28 mouse cellular contexts compared by ENCODE assay signal in the genomic region with DNA sequence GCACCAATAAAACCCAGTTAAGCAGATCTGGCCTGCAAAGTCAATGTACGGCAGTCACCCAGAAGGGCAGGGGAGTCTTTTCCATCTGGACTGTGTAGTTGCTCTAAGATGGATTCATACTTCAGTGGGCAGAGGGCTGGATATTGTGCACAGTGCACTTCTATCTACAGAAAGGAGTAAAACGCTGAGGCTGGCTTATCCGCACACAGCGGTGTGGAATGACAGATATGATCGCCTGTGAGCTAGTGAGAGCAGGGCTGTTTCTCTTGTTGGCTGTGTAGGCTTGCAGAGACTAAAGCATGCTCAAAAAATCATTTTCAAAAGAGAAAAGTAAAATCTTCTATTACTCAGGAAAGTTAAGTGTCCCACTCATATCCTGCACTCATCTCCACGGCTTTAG. TPM values are rescaled to one million over a fixed set of nuclear protein-coding genes. Genes with fewer than 3 reads are reported as not detected.
DNase-seq lines count a peak whose midpoint lies in the region; ATAC-seq and TF ChIP-seq lines count a peak whose summit lies in the region.
"Had no signal": no experiment of that assay in that cellular context is flagged by ENCODE, and none has a peak within 500 bp of the region (broad histone marks: within the 10 kb centered on the region; RNA-seq: fewer than 3 reads in every experiment).

No protein-coding gene starts in this region.

- DNase-seq in MEL (ENCODE audit: low read depth, low spot score): peak; percentile 25
- DNase-seq in liver, embryonic 13.5 days: no peak
- no peak for DNase-seq in gastrocnemius, postnatal 10 days
- no peak for DNase-seq in kidney, adult 18-20 months
- DNase-seq in heart, adult 2 months: no peak
- DNase-seq: adrenal gland, adult 8-10 months; adrenal gland, postnatal 25 days; cerebellum, adult 18-20 months; cerebellum, adult 9-10 months; cerebellum, postnatal 14 days; forebrain, postnatal 0 days; gastrocnemius, adult 2 months; gastrocnemius, postnatal 25 days; heart, adult 18-20 months; heart, postnatal 14 days; heart, postnatal 4 days had no signal

- intact Hi-C loops in heart, adult 2 months (cut with DNase I): no loop called here

- peaks cover 9 to 12% of the 10 kb centered on the region in 2 experiments for H3K4me1 ChIP-seq in MEL (ENCODE audit: control insufficient read depth in 1 of 2, insufficient read depth in 2 of 2, low read length in 2 of 2)
- H3K4me1 ChIP-seq in liver, embryonic 13.5 days (replicated peaks): peaks cover 47% of the 10 kb centered on the region
- peaks cover 13% of the 10 kb centered on the region for H3K4me1 ChIP-seq in liver, embryonic 16.5 days (ENCODE audit: control insufficient read depth, low read depth, low read length)
- no peaks in the 10 kb centered on the region for H3K4me1 ChIP-seq in heart, adult 2 months (ENCODE audit: control insufficient read depth, insufficient read depth, low read length)
- H3K4me1 ChIP-seq: heart, embryonic 10.5 days; heart, embryonic 13.5 days had no signal

- ATAC-seq in erythroid progenitor cell, adult 5-6 weeks (replicated peaks; ENCODE audit: low FRiP score, poor library complexity, severe bottlenecking): peak; percentile 40; the same call in 1 of the 2 replicates
- ATAC-seq in liver, embryonic 13.5 days (ENCODE audit: low read depth): peak; percentile 85
- peak; percentile 75 for ATAC-seq in liver, embryonic 16.5 days (ENCODE audit: low read depth)
- ATAC-seq: activated CD4-positive, CD25-positive, alpha-beta regulatory T cell, adult 4 months; CD4-positive, CD25-positive, alpha-beta regulatory T cell, adult 4 months; forebrain, embryonic 14.5 days; forebrain, postnatal 0 days; hindbrain, postnatal 0 days had no signal

- H3K4me3 ChIP-seq in MEL (ENCODE audit: control insufficient read depth in 1 of 2, insufficient read depth in 1 of 2, low read depth in 2 of 2, low read length in 2 of 2): no peak overlapping the region
- H3K4me3 ChIP-seq in liver, embryonic 13.5 days (replicated peaks): no peak overlapping the region
- no peak overlapping the region for H3K4me3 ChIP-seq in liver, embryonic 16.5 days (ENCODE audit: low read depth, low read length)
- H3K4me3 ChIP-seq in heart, adult 2 months: no peak overlapping the region
- H3K4me3 ChIP-seq: gastrocnemius, adult 2 months; heart, embryonic 10.5 days; heart, embryonic 13.5 days had no signal

- WGBS in liver, embryonic 13.5 days (ENCODE audit: insufficient replicate concordance): 51% methylated on average over 6 of the region's 6 CpGs
- 51% methylated on average over 6 of the region's 6 CpGs for WGBS in liver, embryonic 16.5 days (ENCODE audit: insufficient replicate concordance)
- 64% methylated on average over 6 of the region's 6 CpGs for WGBS in heart, adult 2 months

- peaks cover 0 to 10% of the 10 kb centered on the region in 2 experiments; a peak in 2 of 4 replicates for H3K36me3 ChIP-seq in MEL (ENCODE audit: control insufficient read depth in 1 of 2, insufficient read depth in 2 of 2, low read length in 2 of 2)
- H3K36me3 ChIP-seq in liver, embryonic 13.5 days: no peaks in the 10 kb centered on the region
- no peaks in the 10 kb centered on the region for H3K36me3 ChIP-seq in liver, embryonic 16.5 days (ENCODE audit: control insufficient read depth, insufficient read depth)
- H3K36me3 ChIP-seq in heart, adult 2 months (ENCODE audit: control insufficient read depth, insufficient read depth, low read length): no peaks in the 10 kb centered on the region
- H3K36me3 ChIP-seq: heart, embryonic 10.5 days; heart, embryonic 13.5 days had no signal

- no peak for TF ChIP-seq POLR2A in MEL (IDR thresholded peaks at IDR 0.05; ENCODE audit: control insufficient read depth in 1 of 2, insufficient read depth in 1 of 2, low read depth in 1 of 2, low read length in 2 of 2, poor library complexity in 1 of 2)
- no peak for TF ChIP-seq POLR2A in heart, adult 2 months (IDR thresholded peaks at IDR 0.05; ENCODE audit: insufficient read depth, low read depth, low read length)

- H3K9me3 ChIP-seq in MEL (replicated peaks; ENCODE audit: insufficient read depth, low read length): no peaks in the 10 kb centered on the region
- H3K9me3 ChIP-seq in liver, embryonic 13.5 days (replicated peaks): no peaks in the 10 kb centered on the region
- no peaks in the 10 kb centered on the region for H3K9me3 ChIP-seq in liver, embryonic 16.5 days (replicated peaks; ENCODE audit: control insufficient read depth, low read length)
- H3K9me3 ChIP-seq: heart, embryonic 10.5 days; heart, embryonic 13.5 days had no signal

- no peak for TF ChIP-seq CTCF in MEL (IDR thresholded peaks at IDR 0.05 in 2 of 3, conservative IDR thresholded peaks at IDR 0.05 in 1 of 3; ENCODE audit: control insufficient read depth in 1 of 3, insufficient read depth in 1 of 3, low read depth in 2 of 3, low read length in 3 of 3, poor library complexity in 1 of 3, severe bottlenecking in 1 of 3)
- TF ChIP-seq CTCF in heart, adult 2 months (IDR thresholded peaks at IDR 0.05): no peak

- TF ChIP-seq EP300 in MEL (IDR thresholded peaks at IDR 0.05; ENCODE audit: low read depth in 1 of 2, low read length in 2 of 2): no peak
- TF ChIP-seq EP300 in heart, adult 2 months (IDR thresholded peaks at IDR 0.05; ENCODE audit: insufficient read depth, low read depth, low read length): no peak

- H3K27ac ChIP-seq in MEL (ENCODE audit: control insufficient read depth, low read depth, low read length): no peak overlapping the region
- H3K27ac ChIP-seq in liver, embryonic 13.5 days: peak overlapping the region; percentile 57
- H3K27ac ChIP-seq in liver, embryonic 16.5 days (ENCODE audit: low read length): 0 out of 2 replicates have a peak overlapping the region, but pooled peaks have one; percentile 34
- no peak overlapping the region for H3K27ac ChIP-seq in heart, adult 2 months
- H3K27ac ChIP-seq: gastrocnemius, adult 2 months; heart, embryonic 10.5 days; heart, embryonic 13.5 days; hindbrain, embryonic 14.5 days; hindbrain, postnatal 0 days had no signal

- no peak for TF ChIP-seq RAD21 in MEL (IDR thresholded peaks at IDR 0.05; ENCODE audit: low read depth, low read length)

- H3K27me3 ChIP-seq in MEL (ENCODE audit: control insufficient read depth in 1 of 2, insufficient read depth in 2 of 2, low read length in 2 of 2): no peaks in the 10 kb centered on the region
- no peaks in the 10 kb centered on the region for H3K27me3 ChIP-seq in liver, embryonic 13.5 days
- no peaks in the 10 kb centered on the region for H3K27me3 ChIP-seq in liver, embryonic 16.5 days (ENCODE audit: control insufficient read depth, insufficient read depth, low read depth, low read length)
- no peaks in the 10 kb centered on the region for H3K27me3 ChIP-seq in heart, adult 2 months (ENCODE audit: control insufficient read depth, insufficient read depth, low read length)

- peak overlapping the region; percentile 38 for H3K4me2 ChIP-seq in liver, embryonic 13.5 days
- H3K4me2 ChIP-seq in liver, embryonic 16.5 days (ENCODE audit: low read depth, low read length): peak overlapping the region; percentile 37
- H3K4me2 ChIP-seq: heart, embryonic 13.5 days; hindbrain, embryonic 14.5 days had no signal

- H3K9ac ChIP-seq in MEL (ENCODE audit: control insufficient read depth, low read depth, low read length, poor library complexity, severe bottlenecking): no peak overlapping the region
- peak overlapping the region; percentile 10; the same call in 1 of the 2 replicates for H3K9ac ChIP-seq in liver, embryonic 13.5 days
- no peak overlapping the region for H3K9ac ChIP-seq in liver, embryonic 16.5 days (ENCODE audit: low read depth, low read length)
- no peak overlapping the region for H3K9ac ChIP-seq in heart, adult 2 months (ENCODE audit: low read depth, low read length)
- H3K9ac ChIP-seq: forebrain, postnatal 0 days; heart, embryonic 13.5 days; hindbrain, embryonic 14.5 days had no signal

- no peaks in the 10 kb centered on the region for H3K79me2 ChIP-seq in MEL (ENCODE audit: control insufficient read depth, insufficient read depth, low read length, poor library complexity)
- H3K79me2 ChIP-seq in heart, adult 2 months (replicated peaks; ENCODE audit: control insufficient read depth, insufficient read depth, low read length): no peaks in the 10 kb centered on the region

TF ChIP-seq in MEL, 35 proteins besides CTCF, POLR2A, EP300 and RAD21:
- TF ChIP-seq NRF1 (IDR thresholded peaks at IDR 0.05; ENCODE audit: insufficient read depth, low read depth, low read length, poor library complexity, severe bottlenecking) (no peak), HCFC1 (IDR thresholded peaks at IDR 0.05; ENCODE audit: low read depth, low read length) (no peak), TBP (IDR thresholded peaks at IDR 0.05; ENCODE audit: low read depth, low read length) (no peak), GATA1 (IDR thresholded peaks at IDR 0.05; ENCODE audit: low read depth, low read length) (0 out of 2 replicates have a peak, but pooled peaks have one; percentile 23), CHD2 (IDR thresholded peaks at IDR 0.05; ENCODE audit: low read length) (no peak), POLR2AphosphoS5 (IDR thresholded peaks at IDR 0.05; ENCODE audit: borderline replicate concordance, low read depth, low read length) (no peak)

RNA-seq across cellular contexts. Expression of a gene that starts 1.0 kb away (rescaled TPM):
- total RNA-seq in MEL (2012; rRNA removed): not detected in 2 replicates
- polyA plus RNA-seq in MEL (2012; ENCODE audit: insufficient read depth in 1 of 2, insufficient read length in 2 of 2, low read depth in 1 of 2, low replicate concordance in 2 of 2, missing spikeins in 1 of 2): not detected
- 4.7 and 5.4 TPM in 2 replicates for total RNA-seq in erythroid progenitor cell, adult 5-6 weeks (2015; ENCODE audit: low replicate concordance)
- total RNA-seq in erythroid progenitor cell, adult 5-6 weeks (2017; ENCODE audit: low replicate concordance): 1.7 and 7.8 TPM in 2 replicates
- 0.03 and 0.10 TPM in 2 replicates for polyA plus RNA-seq in liver, embryonic 13.5 days (2015; fragmentation: Nextera tagmentation; extraction: Ambion mirVana)
- polyA plus RNA-seq in liver, embryonic 16.5 days (2015; fragmentation: Nextera tagmentation; extraction: Ambion mirVana): 0.07 and 0.09 TPM in 2 replicates
- under 1 TPM; 0.05 to 0.12 TPM for total RNA-seq in gastrocnemius, postnatal 10 days (2021)
- total RNA-seq in heart, adult 2 months (2021): under 1 TPM in 1 of 2 experiments, not detected in 1; 0.25 TPM
- 0.03 and 0.27 TPM in 2 replicates for polyA plus RNA-seq in heart, adult 2 months (2012; rRNA removed)
- total RNA-seq: gastrocnemius, postnatal 25 days; heart, adult 18-20 months had no signal
- polyA plus RNA-seq: activated CD4-positive, CD25-positive, alpha-beta regulatory T cell, adult 4 months; embryonic facial prominence, embryonic 11.5 days; forebrain, embryonic 11.5 days; hindbrain, embryonic 11.5 days had no signal

RNA-seq across cellular contexts. Expression of a gene that starts 38.9 kb away (rescaled TPM):
- 23.1 and 29.4 TPM in 2 replicates for total RNA-seq in MEL (2012; rRNA removed)
- polyA plus RNA-seq in MEL (2012; ENCODE audit: insufficient read depth in 1 of 2, insufficient read length in 2 of 2, low read depth in 1 of 2, low replicate concordance in 2 of 2, missing spikeins in 1 of 2): 10 to 100 TPM in 1 of 2 experiments, not detected in 1; 21.7 TPM
- 7.2 and 16.3 TPM in 2 replicates for total RNA-seq in erythroid progenitor cell, adult 5-6 weeks (2015; ENCODE audit: low replicate concordance)
- 6.5 and 8.5 TPM in 2 replicates for total RNA-seq in erythroid progenitor cell, adult 5-6 weeks (2017; ENCODE audit: low replicate concordance)
- 10.2 and 13.0 TPM in 2 replicates for polyA plus RNA-seq in liver, embryonic 13.5 days (2015; fragmentation: Nextera tagmentation; extraction: Ambion mirVana)
- 6.2 and 6.6 TPM in 2 replicates for polyA plus RNA-seq in liver, embryonic 16.5 days (2015; fragmentation: Nextera tagmentation; extraction: Ambion mirVana)
- total RNA-seq in gastrocnemius, postnatal 10 days (2021): 1 to 10 TPM; 7.7 to 8.0 TPM
- total RNA-seq in heart, adult 2 months (2021): 10 to 100 TPM in 1 of 2 experiments, 1 to 10 TPM in 1; 9.6 to 11.1 TPM
- polyA plus RNA-seq in heart, adult 2 months (2012; rRNA removed): 7.5 and 12.4 TPM in 2 replicates

Comparison
In these comparisons a context has a peak if more than half of its experiments do, and no peak if none do; other contexts are left out.
1. H3K27ac ChIP-seq: peak in liver, embryonic 13.5 days (single experiment) and liver, embryonic 16.5 days (single experiment); none in MEL (single experiment) and heart, adult 2 months (single experiment).
2. Peak in every context shown above with its lines, with median percentiles within 50 percentile points of each other: ATAC-seq.